Mouse (Mus musculus): ENCODE data around the gene Akain1.

- TF ChIP-seq CTCF (IDR thresholded peaks at IDR 0.05; ENCODE audit: insufficient read depth, low read depth, low read length) (no peak), POLR2A (IDR thresholded peaks at IDR 0.05; ENCODE audit: insufficient read depth, low read depth, low read length) (no peak)
Observed at GRCm38 (mm10) chr17:69441041-69441440, 1.9 kb downstream of the Akain1 start.
